Mouse (Mus musculus): Measurements from ENCODE around the gene Clstn2. TPM values are rescaled to one million over a fixed set of nuclear protein-coding genes. Genes with fewer than 3 reads are reported as not detected.

Clstn2 gene
- polyA plus RNA-seq, 3 experiments from 2014 or later, result not detected

DNA sequence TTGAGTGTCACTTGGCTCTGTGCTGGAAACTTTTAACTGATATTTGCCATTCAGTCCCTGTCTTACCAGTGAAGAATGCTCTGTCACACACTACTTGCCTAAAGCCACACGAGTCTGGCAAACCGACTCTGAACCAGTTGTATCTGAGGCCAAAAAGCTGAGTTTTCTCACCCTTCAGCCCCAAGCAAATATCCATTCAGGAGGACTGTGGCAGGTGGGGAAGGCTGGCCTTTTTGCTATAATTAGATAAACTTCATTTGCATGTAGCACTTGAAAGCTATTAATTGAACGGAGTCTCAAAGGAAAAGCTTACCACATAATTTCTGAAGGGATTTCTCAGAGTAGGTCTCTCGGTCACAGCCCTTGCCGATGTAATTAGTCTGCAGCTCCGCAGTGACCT is 491.6 kb downstream of the Clstn2 start:
- ATAC-seq, result no peak

DNA sequence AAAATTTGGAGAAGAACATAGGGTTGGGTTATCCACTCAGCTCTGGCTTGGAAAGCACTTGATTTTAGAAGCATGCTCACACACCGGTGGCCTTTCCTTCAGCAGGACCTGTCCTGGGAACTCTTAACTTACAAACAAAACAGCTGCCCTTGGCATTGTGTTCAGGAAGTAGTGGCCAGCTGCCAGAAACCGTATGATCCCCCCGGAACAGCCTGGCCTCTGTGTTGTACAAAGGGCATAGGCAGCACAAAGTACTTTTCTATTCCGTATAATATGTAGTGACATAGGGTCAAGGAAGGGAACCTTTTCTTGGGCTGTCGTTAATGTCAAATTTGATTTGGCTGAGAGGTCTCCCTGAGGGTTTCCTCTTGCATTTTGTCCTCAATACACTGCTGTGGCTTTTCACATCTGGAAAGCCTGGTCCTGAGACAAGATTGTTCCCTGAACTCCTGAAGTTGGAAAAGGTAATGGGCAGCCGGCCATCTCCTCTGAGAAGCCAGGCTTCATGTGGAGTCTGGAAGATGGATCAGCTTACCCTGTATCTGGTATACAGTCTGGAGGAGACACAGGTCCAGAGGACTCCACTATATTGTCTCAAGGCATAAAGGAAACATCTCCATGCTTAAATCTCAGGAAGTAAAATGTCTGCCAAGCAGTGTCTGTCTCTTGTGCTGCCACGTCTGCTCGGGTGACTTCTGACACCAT is 494.8 kb downstream of the Clstn2 start:
- ATAC-seq, result no peak

DNA sequence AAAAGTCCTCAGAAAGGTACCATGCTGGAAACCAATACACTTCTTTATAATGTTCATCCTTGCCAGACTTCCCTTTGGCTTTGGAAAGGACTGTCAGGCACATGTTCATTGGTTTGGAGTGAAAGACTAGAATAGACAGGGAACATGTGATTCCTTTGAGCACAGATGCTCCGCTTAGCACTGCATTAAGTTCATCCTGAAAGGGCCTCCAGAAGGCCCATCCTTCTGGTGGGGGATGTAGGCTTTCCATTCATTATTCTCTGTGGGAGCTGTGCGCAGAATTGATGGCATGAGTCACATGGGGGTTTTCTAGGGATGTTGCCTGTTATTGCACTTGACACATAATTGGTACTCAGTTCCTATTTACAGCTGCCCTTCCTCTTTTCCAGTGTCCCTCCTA is 498.8 kb downstream of the Clstn2 start:
- no peak for ATAC-seq

GRCm38 (mm10) chr9:97533306-97533705 is 499.7 kb downstream of the Clstn2 start:
- ATAC-seq, result no peak

GRCm38 (mm10) chr9:97532536-97532935 is 500.4 kb downstream of the Clstn2 start:
- no peak for ATAC-seq

GRCm38 (mm10) chr9:97527926-97528325 is 505.1 kb downstream of the Clstn2 start:
- ATAC-seq, result no peak

- no peak for ATAC-seq
These were observed 505.7 kb downstream of the Clstn2 start for GRCm38 (mm10) chr9:97527276-97527675.

GRCm38 (mm10) chr9:97525563-97525962 is 507.4 kb downstream of the Clstn2 start:
- ATAC-seq, result no peak

DNA sequence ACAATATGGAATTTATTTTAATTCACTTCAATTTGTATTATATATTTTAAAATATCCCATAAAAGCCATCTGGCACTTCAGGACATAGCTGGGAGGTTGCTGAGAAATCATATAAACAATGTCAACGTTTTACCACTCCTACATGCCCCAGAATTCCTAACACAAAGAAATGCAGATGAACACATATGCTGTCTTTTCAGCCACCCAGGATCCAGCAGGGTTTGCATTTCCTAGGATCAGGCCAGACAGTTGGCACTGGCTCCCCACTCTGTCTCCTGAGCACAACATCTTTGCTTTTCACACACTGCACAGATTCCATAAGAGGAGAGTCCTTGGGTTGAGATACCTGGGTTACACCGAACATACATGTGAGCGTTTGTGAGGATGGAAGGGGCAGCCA is 508.1 kb downstream of the Clstn2 start:
- ATAC-seq, result no peak

- no peak for ATAC-seq
These were observed 512.2 kb downstream of the Clstn2 start for GRCm38 (mm10) chr9:97520771-97521170.

- no peak for ATAC-seq
These were observed 516.0 kb downstream of the Clstn2 start for GRCm38 (mm10) chr9:97517006-97517405.

DNA sequence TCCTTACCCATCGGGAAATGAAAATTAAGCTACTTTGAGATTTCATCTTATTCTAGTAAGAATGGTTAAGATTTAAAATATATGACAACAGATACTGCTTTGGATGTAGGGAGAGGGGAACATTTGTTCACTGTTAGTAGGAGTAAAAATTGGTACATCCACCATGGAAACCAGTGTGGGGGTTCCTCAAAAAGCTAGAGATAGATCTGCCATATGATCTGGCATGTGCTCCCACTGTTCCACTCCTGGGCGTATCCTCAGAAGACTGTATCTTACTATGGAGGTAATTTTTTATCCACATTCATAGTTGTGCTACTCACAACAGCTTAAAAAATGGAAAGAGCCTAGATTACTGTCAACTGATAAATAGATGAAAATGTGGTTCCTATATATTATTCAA is 518.3 kb downstream of the Clstn2 start:
- ATAC-seq, result no peak

DNA sequence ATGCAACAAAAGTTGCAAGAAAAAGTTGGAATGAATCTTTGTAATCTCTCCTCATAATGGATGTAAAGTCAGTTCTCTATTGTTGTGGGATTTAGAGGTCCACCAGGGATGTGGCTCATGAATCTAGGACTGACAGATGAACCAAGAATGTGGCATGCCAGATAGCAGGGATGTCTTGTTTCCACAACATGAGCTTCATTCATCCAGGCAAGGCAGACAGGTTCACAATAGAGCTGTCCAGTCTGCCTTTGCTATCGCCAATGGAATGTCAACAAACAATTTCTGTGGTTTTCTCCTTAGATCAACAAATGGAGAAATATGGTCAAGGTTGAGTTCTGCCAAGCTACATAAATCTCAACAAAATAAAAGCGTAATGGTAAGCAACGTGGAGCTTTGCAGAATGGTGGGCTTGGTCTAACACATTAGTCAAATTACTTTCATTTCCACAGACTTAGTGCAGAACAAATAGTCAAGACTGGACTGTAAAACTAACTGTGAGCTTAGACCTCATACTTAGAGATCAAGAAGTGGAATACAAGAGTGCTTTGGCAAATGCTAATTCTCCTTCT is 520.6 kb downstream of the Clstn2 start:
- no peak for ATAC-seq

- no peak for ATAC-seq
These were observed 531.6 kb downstream of the Clstn2 start for GRCm38 (mm10) chr9:97501416-97501815.

GRCm38 (mm10) chr9:97495056-97495455 is 537.9 kb downstream of the Clstn2 start:
- ATAC-seq, result no peak

GRCm38 (mm10) chr9:97491626-97492025 is 541.4 kb downstream of the Clstn2 start:
- no peak for ATAC-seq

- no peak for ATAC-seq
These were observed 542.3 kb downstream of the Clstn2 start for GRCm38 (mm10) chr9:97490591-97491176.

DNA sequence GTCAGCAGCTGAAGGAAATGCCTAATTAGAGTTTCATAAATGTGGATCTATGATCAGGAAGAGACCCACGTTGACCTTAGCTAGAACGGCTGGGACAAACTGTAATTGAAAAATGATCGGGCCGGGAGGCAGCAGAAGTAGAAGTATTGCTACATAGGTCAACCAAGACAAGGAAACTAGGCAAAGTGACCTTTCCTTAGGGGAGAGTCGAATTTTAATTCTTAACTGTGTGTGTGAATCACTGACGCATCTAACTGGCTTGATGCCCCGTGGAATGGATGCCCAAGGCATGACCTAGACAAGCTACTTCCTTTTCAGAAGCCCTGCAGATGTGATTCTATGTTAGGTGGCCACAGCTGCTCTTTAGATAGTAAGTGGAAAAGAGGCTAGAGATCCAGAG is 546.2 kb downstream of the Clstn2 start:
- no peak for ATAC-seq

DNA sequence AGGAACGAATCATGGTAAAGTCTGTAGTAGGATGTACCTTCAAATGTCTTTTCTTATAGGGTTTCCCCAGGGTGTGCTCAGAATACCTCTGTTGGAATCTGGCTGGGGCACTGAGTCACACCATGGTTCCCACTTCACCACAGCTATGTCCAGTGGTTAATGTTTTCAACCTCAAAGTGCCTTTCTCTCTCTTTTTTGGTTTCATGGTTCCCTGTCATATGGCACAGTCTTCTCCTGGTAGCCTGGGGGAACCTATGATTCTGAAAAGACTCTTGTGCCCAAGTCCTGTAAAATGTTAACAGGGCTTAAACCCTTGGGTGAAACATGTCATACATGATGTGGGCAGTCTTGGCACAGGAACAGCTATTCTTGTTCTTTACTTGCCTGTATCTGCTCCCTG is 551.8 kb downstream of the Clstn2 start:
- ATAC-seq, result no peak

- ATAC-seq, result no peak
These were observed 556.0 kb downstream of the Clstn2 start for GRCm38 (mm10) chr9:97476961-97477360.

DNA sequence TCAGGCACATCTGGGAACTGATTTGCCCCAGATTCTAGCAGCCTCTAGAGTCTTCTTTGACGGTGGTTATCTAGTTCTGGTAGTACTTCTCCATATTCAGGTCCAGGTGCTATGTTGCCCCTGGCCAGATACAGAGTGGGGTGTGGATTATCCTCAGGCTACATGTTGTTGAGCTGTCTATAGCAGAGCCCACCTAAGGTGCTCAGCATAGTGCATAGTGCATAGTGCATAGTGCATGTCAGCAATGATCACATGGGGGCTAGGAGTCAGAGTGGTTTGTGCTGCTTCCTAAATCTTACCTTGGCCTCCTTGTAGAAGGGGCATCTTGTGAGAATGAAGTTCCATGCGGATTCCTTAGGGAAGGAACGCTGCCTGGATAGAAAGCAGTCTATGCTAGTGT is 556.5 kb downstream of the Clstn2 start:
- no peak for ATAC-seq

DNA sequence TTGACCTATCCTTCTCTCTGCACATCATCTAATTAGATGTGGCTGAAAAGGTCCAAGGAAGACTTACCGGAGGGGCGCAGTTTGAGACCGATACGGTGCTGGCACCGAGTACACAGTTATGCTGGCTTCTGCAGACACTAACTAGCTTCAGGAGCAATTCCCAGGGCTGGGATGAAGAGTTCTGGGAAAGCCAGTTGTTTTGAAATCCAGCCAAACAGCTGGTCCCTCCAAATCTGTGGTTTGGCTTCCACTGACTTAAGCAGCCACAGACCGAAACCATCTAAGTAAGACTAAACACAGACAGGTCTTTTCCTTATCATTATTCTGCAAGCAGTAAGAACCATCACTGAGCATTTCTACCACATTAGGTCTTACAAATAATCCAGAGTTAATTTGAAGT is 558.1 kb downstream of the Clstn2 start:
- no peak for ATAC-seq

DNA sequence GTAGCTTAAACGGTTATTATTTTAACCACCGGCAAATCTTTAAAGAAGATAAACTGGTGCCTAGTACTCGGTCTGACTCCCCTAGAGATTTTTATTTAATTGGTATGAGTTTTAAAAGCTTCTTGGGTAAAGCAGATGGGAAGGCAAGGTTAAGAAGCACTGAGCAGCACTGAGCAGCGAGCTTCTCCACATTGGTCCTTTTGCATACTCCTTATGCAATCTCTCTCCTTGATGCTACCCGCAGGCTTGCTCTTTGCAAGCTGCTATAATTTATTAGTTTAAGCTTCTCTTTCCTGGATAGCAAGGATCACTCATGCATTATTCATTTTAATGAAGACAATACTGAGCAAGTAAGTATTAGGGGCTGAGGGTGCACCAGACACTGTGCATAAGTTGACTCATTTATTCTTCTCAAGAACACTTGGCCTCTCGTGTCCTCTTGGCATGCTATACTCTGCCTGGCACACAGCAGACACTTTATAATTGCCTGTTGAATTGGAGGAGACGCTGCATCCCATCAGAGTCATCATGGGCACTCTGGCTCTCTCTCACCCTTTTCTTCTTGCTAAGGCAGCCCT is 561.9 kb downstream of the Clstn2 start:
- no peak for ATAC-seq

DNA sequence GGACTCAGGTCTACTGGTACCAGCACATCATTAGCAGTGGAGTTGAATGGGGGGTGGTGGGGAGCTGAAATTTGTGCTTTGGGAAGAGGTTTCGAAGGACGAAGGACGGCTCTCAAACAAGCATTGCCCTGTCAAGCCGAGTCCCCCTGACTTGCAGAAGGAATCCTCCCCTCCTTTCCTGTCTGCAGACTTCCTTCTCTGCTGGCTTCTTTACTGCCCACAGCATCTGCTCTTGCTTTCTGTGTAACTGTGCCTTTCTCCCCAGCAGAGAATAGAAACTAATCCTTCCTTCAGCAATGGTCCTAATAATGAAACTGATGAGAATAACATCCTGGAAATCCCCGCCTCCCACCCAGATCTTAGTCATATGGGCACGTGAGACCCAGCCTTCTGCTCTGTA is 572.5 kb downstream of the Clstn2 start:
- no peak for ATAC-seq
